ENCODE assay signal across 8 mouse cellular contexts in genomic region chr11:103133456-103134185, GRCm38 (mm10). TPM values are rescaled to one million over a fixed set of nuclear protein-coding genes. Genes with fewer than 3 reads are reported as not detected.
DNase-seq lines count a peak whose midpoint lies in the region; ATAC-seq and TF ChIP-seq lines count a peak whose summit lies in the region.

No protein-coding gene starts in this region.

- peak overlapping the region; percentile 67 for H3K9ac ChIP-seq in intestine, embryonic 16.5 days (ENCODE audit: low read depth, low read length)

- no peaks in the 10 kb centered on the region for H3K27me3 ChIP-seq in intestine, embryonic 16.5 days (replicated peaks; ENCODE audit: control insufficient read depth, insufficient read depth, low read length)
- no peaks in the 10 kb centered on the region for H3K27me3 ChIP-seq in small intestine, adult 2 months (ENCODE audit: control insufficient read depth, insufficient read depth, low read length)

- TF ChIP-seq CTCF in gastrocnemius, adult 2 months (IDR thresholded peaks at IDR 0.05) = no peak
- no peak for TF ChIP-seq CTCF in small intestine, adult 2 months (IDR thresholded peaks at IDR 0.05; ENCODE audit: extremely low read depth, insufficient read length, insufficient replicate concordance, low read depth, low read length)

- H3K4me3 ChIP-seq in gastrocnemius, adult 2 months = peak overlapping the region; percentile 65
- peak overlapping the region; percentile 44 for H3K4me3 ChIP-seq in intestine, embryonic 16.5 days (ENCODE audit: low read length)
- H3K4me3 ChIP-seq in small intestine, adult 2 months (ENCODE audit: low read depth, low read length) = peak overlapping the region; percentile 57

- TF ChIP-seq POLR2A in small intestine, adult 2 months (IDR thresholded peaks at IDR 0.05; ENCODE audit: low read depth, low read length) = no peak

- H3K4me2 ChIP-seq in intestine, embryonic 16.5 days (ENCODE audit: low read depth, low read length) = peak overlapping the region; percentile 60

- H3K36me3 ChIP-seq in intestine, embryonic 16.5 days (ENCODE audit: control insufficient read depth, insufficient read depth, low read length) = no peaks in the 10 kb centered on the region
- H3K36me3 ChIP-seq in small intestine, adult 2 months (ENCODE audit: control insufficient read depth, insufficient read depth, low read length) = no peaks in the 10 kb centered on the region

- DNase-seq in gastrocnemius, adult 2 months = no peak
- no peak for DNase-seq in gastrocnemius, postnatal 36 days
- DNase-seq in thymus, postnatal 14 days = peak; percentile 24
- DNase-seq in thymus, postnatal 4 days = no peak
- no peak for DNase-seq in left cerebral cortex, adult 8-10 months (ENCODE audit: low spot score in 2 of 2)
- DNase-seq in urinary bladder, postnatal 4 days (ENCODE audit: low spot score in 2 of 2) = no peak

- ATAC-seq in intestine, embryonic 16.5 days = peak; percentile 7; the same call in 1 of the 2 replicates

- H3K9me3 ChIP-seq in intestine, embryonic 16.5 days (ENCODE audit: control insufficient read depth, low read length) = no peaks in the 10 kb centered on the region

- 56% methylated on average over 6 of the region's 6 CpGs for WGBS in intestine, embryonic 16.5 days
- WGBS in small intestine, adult 2 months = 59% methylated on average over 6 of the region's 6 CpGs

- intact Hi-C loops in gastrocnemius, adult 2 months (cut with DNase I) = no loop called here
- intact Hi-C loops in gastrocnemius, postnatal 36 days (cut with DNase I) = loop anchor here (2.0 kb wide), 1 partner anchor 23 kb away; no protein-coding TSS in a partner anchor

- H3K4me1 ChIP-seq in intestine, embryonic 16.5 days (ENCODE audit: control insufficient read depth, insufficient read depth, low read length) = peaks cover 24% of the 10 kb centered on the region
- peaks cover 5% of the 10 kb centered on the region; the same call in 1 of the 2 replicates for H3K4me1 ChIP-seq in small intestine, adult 2 months (ENCODE audit: control insufficient read depth, insufficient read depth, insufficient read length, low read length)

- H3K27ac ChIP-seq in gastrocnemius, adult 2 months = peak overlapping the region; percentile 100
- H3K27ac ChIP-seq in intestine, embryonic 16.5 days (ENCODE audit: low read length) = peak overlapping the region; percentile 82
- H3K27ac ChIP-seq in small intestine, adult 2 months (ENCODE audit: insufficient read depth, low read depth, low read length) = peak overlapping the region; percentile 48

RNA-seq across cellular contexts. Expression of gene Hexim2, which starts 1.4 kb away (rescaled TPM):
- total RNA-seq in gastrocnemius, adult 2 months (2021) = 1 to 10 TPM; 2.0 to 3.6 TPM
- 1 to 10 TPM; 2.1 to 2.9 TPM for total RNA-seq in gastrocnemius, postnatal 36 days (2021)
- 5.8 TPM in 2 replicates for polyA plus RNA-seq in intestine, embryonic 16.5 days (2015; fragmentation: Nextera tagmentation; extraction: Ambion mirVana)
- polyA plus RNA-seq in small intestine, adult 2 months (2012; rRNA removed) = 0.86 and 2.2 TPM in 2 replicates
- 10 to 100 TPM; 13.4 to 18.1 (median 16.5) TPM for total RNA-seq in left cerebral cortex, adult 8-10 months (2022)

RNA-seq across cellular contexts. Expression of gene Hexim1, which starts 17.6 kb away (rescaled TPM):
- total RNA-seq in gastrocnemius, adult 2 months (2021) = 10 to 100 TPM; 18.6 to 21.8 TPM
- total RNA-seq in gastrocnemius, postnatal 36 days (2021) = 10 to 100 TPM; 14.7 to 17.0 TPM
- 4.2 and 4.6 TPM in 2 replicates for polyA plus RNA-seq in intestine, embryonic 16.5 days (2015; fragmentation: Nextera tagmentation; extraction: Ambion mirVana)
- polyA plus RNA-seq in small intestine, adult 2 months (2012; rRNA removed) = 4.3 and 11.4 TPM in 2 replicates
- 10 to 100 TPM; 34.4 to 38.5 (median 35.6) TPM for total RNA-seq in left cerebral cortex, adult 8-10 months (2022)

RNA-seq across cellular contexts. Expression of gene Acbd4, which starts 32.1 kb away (rescaled TPM):
- 10 to 100 TPM; 24.2 to 28.6 TPM for total RNA-seq in gastrocnemius, adult 2 months (2021)
- total RNA-seq in gastrocnemius, postnatal 36 days (2021) = 10 to 100 TPM; 26.8 to 31.1 TPM
- 30.4 and 32.5 TPM in 2 replicates for polyA plus RNA-seq in intestine, embryonic 16.5 days (2015; fragmentation: Nextera tagmentation; extraction: Ambion mirVana)
- 89.3 and 234 TPM in 2 replicates for polyA plus RNA-seq in small intestine, adult 2 months (2012; rRNA removed)
- 10 to 100 TPM; 82.6 to 93.2 (median 88.7) TPM for total RNA-seq in left cerebral cortex, adult 8-10 months (2022)

RNA-seq across cellular contexts. Expression of gene Plcd3, which starts 32.2 kb away (rescaled TPM):
- total RNA-seq in gastrocnemius, adult 2 months (2021) = 1 to 10 TPM; 4.6 to 5.9 TPM
- total RNA-seq in gastrocnemius, postnatal 36 days (2021) = 1 to 10 TPM; 3.8 to 4.0 TPM
- 2.1 and 2.3 TPM in 2 replicates for polyA plus RNA-seq in intestine, embryonic 16.5 days (2015; fragmentation: Nextera tagmentation; extraction: Ambion mirVana)
- polyA plus RNA-seq in small intestine, adult 2 months (2012; rRNA removed) = 3.1 and 4.8 TPM in 2 replicates
- total RNA-seq in left cerebral cortex, adult 8-10 months (2022) = 10 to 100 TPM; 17.5 to 20.3 (median 18.0) TPM

RNA-seq across cellular contexts. Expression of gene Fmnl1, which starts 37.3 kb away (rescaled TPM):
- total RNA-seq in gastrocnemius, adult 2 months (2021) = 1 to 10 TPM; 4.2 to 5.7 TPM
- total RNA-seq in gastrocnemius, postnatal 36 days (2021) = 1 to 10 TPM; 3.6 to 5.6 TPM
- polyA plus RNA-seq in intestine, embryonic 16.5 days (2015; fragmentation: Nextera tagmentation; extraction: Ambion mirVana) = 2.2 and 2.3 TPM in 2 replicates
- polyA plus RNA-seq in small intestine, adult 2 months (2012; rRNA removed) = 7.1 and 8.4 TPM in 2 replicates
- total RNA-seq in left cerebral cortex, adult 8-10 months (2022) = 100 to 1,000 TPM in 3 of 4 experiments, 10 to 100 TPM in 1; 81.7 to 115 (median 108) TPM

Comparison
In these comparisons a context has a peak if more than half of its experiments do, and no peak if none do; other contexts are left out.
1. H3K27ac ChIP-seq: peak in every context shown above with its lines; median percentile 100 in gastrocnemius, adult 2 months; 82 in intestine, embryonic 16.5 days; 48 in small intestine, adult 2 months.